Mouse (Mus musculus): ENCODE data around the gene Gm6902.
"Not testable (repeated sequence)": the region's sequence is repeated elsewhere in the genome, so short reads cannot be mapped to it uniquely, and the experiment has no call there.

Gm6902 gene

GRCm38 (mm10) chr7:23278800-23279199 is at the start of gene Gm6902:
Gm6902 (minus strand) TSS chr7:23278900.
- DNase-seq = not testable (repeated sequence)

- DNase-seq = not testable (repeated sequence)
Measured at GRCm38 (mm10) chr7:23300892-23301291, 22.2 kb upstream of the Gm6902 start, which contains the start of gene Nlrp4e. Nlrp4e (plus strand) TSS chr7:23301192.

GRCm38 (mm10) chr7:23251582-23251981 is 27.1 kb downstream of the Gm6902 start, which contains the start of gene Vmn1r166:
Vmn1r166 (minus strand) TSS chr7:23251682.
- DNase-seq = not testable (repeated sequence)

All from lung, postnatal 4 days (tissue).